Mouse (Mus musculus) myocyte (in vitro differentiated cells): ENCODE measurements around the gene Cd200r4.

Source experiments
- E2F4 ChIP-seq: IDR thresholded peaks from one replicate; pipeline ENCODE4 v1.6.1; 2011; ENCODE audit warnings: mild to moderate bottlenecking, control low read depth, moderate library complexity; ENCODE audit not compliant: insufficient read depth
- MAX ChIP-seq: IDR thresholded peaks from one replicate; pipeline ENCODE4 v1.6.1; 2011; ENCODE audit warnings: low read depth, mild to moderate bottlenecking, control low read depth
- POLR2A ChIP-seq: IDR thresholded peaks from one replicate; pipeline ENCODE4 v1.6.1; 2011; ENCODE audit warnings: low read depth, mild to moderate bottlenecking, control low read depth, moderate library complexity; ENCODE audit not compliant: insufficient read length
- POLR2AphosphoS2 ChIP-seq: IDR thresholded peaks from one replicate; pipeline ENCODE4 v1.6.1; 2011; ENCODE audit warnings: low read depth, control low read depth; ENCODE audit not compliant: insufficient read length
- TCF12 ChIP-seq: IDR thresholded peaks from one replicate; pipeline ENCODE4 v1.6.1; 2011; ENCODE audit warnings: mild to moderate bottlenecking, control low read depth; ENCODE audit not compliant: poor library complexity, insufficient read depth, severe bottlenecking
- USF1 ChIP-seq: IDR thresholded peaks from one replicate; pipeline ENCODE4 v1.6.1; 2011; ENCODE audit warnings: low read depth, mild to moderate bottlenecking, control low read depth, moderate library complexity

DNA sequence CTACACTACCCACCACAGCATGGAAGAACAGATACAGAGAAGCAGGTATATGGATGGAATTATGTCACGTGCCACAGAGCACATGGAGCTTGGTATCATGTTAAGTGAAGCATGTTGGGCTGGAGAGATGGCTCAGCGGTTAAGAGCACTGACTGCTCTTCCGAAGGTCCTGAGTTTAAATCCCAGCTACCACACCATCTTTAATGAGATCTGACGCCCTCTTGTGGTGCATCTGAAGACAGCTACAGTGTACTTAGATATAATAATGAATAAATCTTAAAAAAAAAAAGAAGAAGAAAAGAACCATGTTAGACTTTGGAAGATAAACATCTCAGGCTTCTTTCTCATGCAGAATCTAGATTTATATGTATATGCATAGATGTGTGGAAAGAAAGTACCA, 30.8 kb upstream of the Cd200r4 start:
- TF ChIP-seq POLR2A (no peak), E2F4 (no peak), MAX (no peak), USF1 (no peak), TCF12 (no peak), POLR2AphosphoS2 (no peak)
